Mouse (Mus musculus) retina, adult 2 months (tissue): ENCODE measurements around the gene Sema3f.

Experiments used
- DNase-seq: peaks from one replicate; pipeline ENCODE4 v3.0.0-alpha.2; 2012; ENCODE audit warnings: low read depth, low spot score

Gene Sema3f

GRCm38 (mm10) chr9:107662342-107662741 is 47.9 kb downstream of the Sema3f start:
- DNase-seq = no peak

DNA sequence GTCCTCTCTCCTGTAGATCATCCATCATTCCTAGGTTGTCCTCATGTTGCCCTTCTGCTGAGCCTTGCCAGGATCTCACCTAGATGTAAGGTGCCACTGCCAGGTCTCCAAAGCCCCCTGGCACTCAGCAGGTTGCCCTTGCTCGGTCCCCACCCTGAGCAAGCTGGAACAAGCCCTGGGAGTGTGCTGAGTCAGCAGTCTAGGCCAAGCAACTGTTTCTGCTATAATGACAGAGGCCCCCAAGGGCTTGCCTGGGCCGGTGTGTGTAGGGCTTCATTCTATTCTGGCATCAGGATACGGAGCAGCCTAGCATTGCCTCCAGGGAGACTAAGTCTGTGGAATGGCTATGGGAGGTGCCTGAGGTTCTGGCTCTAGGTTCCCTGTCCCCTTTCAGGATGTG is 49.5 kb downstream of the Sema3f start:
- no peak for DNase-seq

- DNase-seq = no peak
Observed at GRCm38 (mm10) chr9:107659961-107660360, 50.3 kb downstream of the Sema3f start.

DNA sequence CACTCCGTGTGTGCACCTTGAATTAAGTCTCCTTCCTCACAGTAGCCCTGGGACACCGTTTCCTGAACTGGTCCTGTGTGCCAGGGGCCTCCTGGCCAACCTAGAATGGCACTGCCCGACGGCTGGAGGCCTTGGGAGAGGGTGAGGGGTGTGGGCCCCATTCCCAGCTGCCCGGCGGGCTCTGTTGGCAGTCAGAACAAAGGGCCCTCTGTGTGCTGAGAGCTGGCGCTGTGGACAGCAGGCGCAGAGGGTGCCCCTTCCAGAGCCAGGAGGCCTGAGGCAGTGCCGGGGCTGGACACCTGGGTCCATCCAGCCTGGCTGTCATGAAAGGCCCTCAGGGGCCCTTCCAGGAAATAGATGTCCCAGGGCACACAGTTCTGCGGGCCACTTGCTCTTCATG is 50.7 kb downstream of the Sema3f start:
- DNase-seq = no peak

DNA sequence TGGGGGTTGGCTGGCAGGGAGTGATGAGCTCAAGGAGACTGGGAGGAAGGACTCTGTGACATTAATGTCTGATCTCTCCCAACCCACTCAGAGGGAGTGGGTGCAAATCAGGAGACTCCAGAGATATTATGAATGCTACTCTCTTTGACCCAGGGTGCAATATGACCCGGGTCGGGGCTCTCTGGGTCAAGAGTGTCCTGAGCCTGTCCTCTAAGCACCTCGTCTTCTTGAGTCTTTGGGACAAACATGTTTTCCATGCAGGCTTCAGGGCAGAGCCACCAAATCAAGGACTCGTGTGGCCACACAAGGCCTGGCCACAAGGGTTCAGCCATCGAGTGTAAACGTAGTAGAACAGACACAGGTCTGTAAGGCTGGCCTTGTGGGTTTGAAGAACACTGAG is 52.2 kb downstream of the Sema3f start:
- DNase-seq = no peak

DNA sequence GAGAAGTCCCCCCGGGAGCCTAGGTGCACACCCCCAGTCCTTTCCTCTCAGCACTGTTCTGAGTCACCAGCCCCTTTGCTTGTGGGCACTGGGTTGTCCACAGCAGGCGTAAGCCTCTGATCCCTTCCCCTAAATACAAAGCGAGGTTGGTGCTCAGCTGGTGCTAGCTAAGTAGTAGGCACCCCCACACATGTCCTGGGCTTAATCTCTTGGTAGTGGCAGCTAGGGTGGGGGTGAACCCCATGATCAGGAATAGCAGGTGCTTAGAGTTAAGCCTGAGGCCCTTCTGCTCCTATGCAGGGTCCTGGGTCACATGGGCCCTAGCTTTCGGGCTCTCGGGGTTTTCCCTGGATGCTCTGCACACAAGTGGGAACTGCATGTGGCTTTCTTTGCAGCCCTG is 53.1 kb downstream of the Sema3f start:
- DNase-seq = peak; percentile 84

DNA sequence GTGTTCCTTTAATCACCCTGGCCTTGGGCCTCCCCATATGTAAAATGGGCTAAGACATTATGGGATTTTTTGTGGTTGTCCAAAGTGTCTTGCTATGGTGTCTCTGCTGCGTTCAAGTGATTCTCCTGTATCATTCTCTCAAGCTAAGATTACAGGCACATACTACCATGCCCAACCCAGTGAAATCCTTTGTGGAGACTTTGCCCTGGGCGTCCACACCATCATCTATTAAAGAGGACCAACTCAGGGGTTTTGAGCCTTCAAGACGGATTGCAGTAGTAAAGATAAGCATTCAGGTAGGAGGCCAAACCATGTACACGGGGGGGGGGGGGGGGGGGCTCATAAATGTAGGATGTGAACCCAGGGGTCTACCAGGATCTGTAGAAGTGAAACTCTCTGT is 55.7 kb downstream of the Sema3f start:
- DNase-seq = no peak

DNA sequence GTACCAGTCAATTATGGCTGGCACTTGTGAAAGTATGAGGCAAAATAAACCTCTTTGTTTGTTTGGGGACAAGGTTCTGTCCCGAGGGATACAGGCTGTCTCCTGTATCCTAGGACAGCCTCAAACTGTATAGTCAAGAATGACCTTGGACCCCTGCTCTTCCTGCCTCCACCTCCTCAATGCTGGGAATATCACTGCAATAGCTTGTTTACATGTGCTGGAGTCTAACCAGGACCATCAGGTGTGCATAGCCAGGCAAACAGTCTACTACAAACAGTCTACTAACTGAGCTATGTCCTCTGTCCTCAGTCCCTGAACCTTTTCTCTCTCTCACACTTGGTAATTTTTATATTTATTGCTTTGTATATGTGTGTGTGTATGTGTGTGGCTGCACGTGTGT is 56.8 kb downstream of the Sema3f start:
- no peak for DNase-seq

- DNase-seq = no peak
Observed at GRCm38 (mm10) chr9:107650708-107651481, 59.4 kb downstream of the Sema3f start.

DNA sequence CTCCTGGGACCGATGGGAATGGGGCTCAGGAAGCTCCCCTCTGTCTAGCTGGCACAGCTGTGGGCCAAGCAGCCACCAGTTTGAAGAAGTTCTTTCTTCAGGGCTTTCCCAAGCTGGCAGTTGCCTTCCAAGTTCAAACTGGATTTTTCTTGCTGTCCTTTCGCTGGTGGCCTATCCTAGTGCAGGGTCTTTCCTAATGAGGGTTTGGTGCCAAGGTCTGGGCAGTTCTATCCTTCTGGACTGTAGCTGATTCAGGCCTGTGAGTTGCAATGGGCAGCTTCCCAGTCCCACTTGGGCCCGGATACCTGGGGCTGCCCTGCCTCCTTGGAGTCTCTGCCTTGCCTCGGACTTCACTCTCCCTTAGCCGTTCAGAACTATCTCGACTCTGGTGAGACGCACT is 60.0 kb downstream of the Sema3f start:
- no peak for DNase-seq

DNA sequence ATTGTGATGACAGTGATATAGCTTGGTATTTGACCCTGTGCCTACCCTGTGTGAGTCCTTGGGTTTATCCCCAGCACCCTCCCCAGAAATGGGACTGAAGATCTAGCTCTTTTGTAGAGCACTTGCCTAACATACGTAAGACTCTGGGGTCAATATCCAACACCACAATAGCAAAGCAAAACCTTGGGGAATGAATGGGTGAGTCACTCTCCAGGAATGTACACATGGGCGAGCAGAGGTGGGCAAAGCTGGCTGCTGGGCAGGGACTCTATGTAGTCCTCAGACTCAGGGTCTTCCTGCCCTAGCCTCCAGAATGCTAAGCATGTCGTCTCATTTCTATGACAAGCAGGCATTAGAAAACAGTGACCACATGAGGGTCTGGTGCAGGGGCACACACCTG is 61.5 kb downstream of the Sema3f start:
- DNase-seq = no peak

DNA sequence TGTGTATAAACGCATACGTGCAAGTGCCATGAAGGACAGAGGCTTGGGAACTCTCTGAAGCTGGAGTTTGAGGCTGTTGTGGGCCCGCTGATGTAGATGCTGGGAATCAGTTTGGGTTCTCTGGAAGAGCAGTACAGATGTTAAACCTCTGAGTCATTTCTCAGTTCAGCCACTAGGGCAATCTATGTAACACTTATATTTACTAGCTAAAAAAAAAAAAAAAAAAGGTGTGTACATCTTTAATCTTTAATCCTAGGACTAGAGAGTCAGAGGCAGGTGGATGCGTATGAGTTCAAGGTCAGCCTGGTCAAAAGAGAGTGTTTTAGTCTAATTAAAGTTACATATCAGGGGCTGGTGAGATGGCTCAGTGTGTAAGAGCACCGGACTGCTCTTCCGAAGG is 63.3 kb downstream of the Sema3f start:
- no peak for DNase-seq

- DNase-seq = peak; percentile 74
Observed at GRCm38 (mm10) chr9:107645577-107645976, 64.7 kb downstream of the Sema3f start.

- DNase-seq = no peak
Observed at GRCm38 (mm10) chr9:107645153-107645510, 65.1 kb downstream of the Sema3f start.

DNA sequence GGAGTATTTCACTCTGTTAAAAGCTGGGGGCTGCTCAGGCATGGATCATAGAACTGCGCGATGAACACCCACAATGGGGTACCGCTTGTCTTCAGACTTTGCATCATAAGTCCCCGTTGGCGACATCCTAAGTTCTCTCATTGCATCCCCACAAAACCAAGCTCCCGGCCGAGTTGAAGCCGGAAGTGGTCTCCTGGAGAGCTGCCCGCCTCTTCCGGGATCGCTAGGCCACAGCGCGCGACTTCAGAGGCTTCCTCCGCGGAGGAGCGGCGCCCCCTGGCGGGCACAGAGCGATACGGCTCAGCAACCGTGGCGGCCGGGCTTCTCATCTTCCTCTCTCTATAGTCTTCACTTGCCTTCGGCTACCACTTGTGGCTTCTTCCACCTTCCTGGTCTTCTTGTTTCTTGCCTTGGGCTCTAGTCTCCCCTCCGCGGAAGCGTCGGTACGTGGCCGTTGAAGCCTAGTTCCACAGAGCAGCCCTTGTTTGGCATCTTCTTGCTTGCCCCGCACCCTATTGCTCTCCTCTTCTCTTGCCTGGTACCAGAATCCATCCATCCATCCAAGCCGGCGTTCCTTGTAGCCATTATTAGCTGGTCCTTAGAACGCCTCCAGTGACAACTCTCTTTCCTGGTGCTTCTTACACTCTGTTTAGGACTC is 65.7 kb downstream of the Sema3f start:
- peak; percentile 72 for DNase-seq

GRCm38 (mm10) chr9:107643544-107644214 is 66.6 kb downstream of the Sema3f start:
- no peak for DNase-seq

GRCm38 (mm10) chr9:107641666-107642065 is 68.6 kb downstream of the Sema3f start:
- no peak for DNase-seq

DNA sequence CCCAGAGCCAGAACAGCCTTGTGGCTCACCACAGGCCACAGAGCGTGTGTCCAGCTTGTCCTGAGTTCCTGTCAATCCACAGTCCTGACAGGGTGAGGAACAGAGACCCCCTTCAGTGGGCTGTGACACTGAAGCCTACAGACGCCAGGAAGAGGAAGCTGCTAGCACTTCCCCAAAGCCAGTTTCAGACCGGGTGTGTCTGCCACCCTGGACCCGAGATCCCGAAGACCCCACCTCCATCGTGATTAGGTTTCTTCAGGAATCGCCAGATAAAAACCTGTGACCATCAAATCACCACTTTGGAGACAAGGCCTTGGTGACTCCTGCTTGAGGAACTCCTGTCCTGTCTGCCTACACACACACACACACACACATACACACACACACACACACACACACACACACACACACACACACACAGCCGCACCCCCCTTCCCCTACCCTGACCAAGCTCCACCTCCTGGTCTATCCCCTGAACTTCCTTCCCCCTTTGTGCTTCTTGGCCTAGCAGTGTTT is 70.0 kb downstream of the Sema3f start:
- DNase-seq = no peak

DNA sequence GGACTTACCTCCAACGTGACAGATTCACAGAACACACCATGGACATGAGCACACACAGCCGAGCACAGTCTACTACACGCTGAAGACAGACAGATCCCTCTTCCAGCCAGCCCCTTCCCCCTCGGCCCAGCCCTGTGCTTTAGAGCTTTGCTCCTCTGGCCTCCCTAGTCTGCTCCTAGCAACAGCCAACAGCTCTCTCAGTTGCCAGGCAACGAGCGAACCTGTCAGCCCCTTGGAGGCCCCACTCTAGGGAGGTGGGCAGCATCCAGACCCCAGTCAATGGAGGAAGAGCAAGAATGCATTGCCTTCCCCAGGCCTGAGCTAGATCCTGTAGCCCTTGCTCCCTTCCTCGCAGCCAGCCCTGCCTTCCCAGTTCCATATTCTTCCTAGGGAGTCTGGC is 73.2 kb downstream of the Sema3f start:
- no peak for DNase-seq

DNA sequence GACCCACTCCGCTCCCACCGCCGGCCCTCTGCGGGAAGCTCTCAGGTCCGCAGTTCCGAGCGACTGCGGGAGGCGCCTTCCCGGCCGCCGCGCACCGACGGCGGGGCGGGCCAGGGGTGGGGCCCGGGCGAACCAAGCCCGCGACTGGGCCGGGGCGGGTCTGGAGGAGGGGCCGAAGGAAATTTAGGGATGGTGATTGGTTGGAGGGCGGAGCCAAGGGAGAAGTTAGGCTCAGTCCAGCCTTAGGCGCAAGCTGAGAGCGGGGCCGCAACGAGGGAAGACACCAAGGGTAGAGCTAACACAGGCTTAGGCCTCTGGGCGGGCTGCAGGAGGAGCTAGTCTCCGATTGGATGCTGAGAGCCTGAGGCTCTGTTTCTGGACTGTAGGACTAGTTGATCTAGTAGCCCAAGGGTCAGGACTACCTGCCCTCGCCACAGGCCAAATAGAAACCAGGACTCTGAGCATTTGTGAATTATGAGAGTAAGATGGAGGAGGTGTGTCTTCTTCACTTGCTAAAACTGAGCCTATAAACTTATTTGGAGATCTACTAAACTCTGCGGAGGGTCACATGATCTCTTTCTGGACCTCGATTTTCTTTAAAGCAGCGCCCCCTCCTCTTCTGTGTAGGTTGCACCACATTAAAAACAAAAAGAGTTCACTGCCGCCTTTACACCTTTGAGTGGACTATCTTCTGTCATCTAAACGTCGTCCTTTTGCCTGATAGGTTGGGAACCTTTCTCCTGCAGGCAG is 74.8 kb downstream of the Sema3f start, which contains the start of gene Gnai2:
TSS of gene Gnai2 (minus strand) at position 89 of the 750 bp plus-strand sequence.
- DNase-seq = no peak

DNA sequence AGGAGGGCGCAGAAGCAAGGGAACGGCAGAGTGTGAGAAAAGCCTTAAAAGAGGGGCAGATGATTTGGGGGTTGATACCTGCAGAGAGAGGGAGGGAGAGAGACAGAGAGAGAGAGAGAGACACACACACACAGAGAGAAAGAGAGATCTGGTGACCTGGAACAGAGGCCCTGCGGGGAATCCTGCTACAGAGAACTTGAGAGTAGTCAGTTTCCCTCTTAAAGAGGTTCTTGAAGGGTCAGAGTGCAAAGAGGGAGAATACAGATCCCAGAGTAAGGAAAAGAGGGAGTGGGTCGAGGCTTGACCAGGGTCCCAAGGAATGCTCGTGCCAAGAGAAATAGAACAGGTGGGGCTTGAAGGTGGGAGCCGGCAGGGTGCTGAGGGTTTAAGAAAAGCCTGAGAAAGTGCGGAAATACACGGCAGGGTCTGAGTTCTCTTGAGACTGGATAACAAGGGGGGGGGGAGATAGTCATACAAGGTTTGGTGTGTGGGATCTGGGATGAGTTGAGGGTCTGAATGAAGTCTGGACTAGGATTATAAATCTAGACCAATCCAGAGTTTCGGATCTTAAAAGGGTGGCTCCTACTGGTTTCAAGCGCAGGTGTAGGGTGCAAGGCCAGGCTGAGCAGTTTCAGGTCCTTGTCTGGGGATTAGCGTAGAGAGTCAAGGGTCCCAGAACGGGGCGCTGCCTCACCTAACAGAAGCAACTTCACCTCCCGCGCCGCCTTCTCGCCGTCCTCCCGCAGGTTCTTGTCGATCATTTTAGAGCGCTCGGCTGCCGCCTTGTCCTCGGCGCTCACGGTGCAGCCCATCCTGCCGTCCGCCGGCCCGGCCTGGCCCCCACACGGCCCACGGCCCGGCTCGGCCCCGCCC is 75.6 kb downstream of the Sema3f start:
- no peak for DNase-seq
